Mouse (Mus musculus) liver, embryonic 13.5 days (tissue): ENCODE measurements around the gene Magi1. TPM values are rescaled to one million over a fixed set of nuclear protein-coding genes. Genes with fewer than 3 reads are reported as not detected.
"Not testable (repeated sequence)": the region's sequence is repeated elsewhere in the genome, so short reads cannot be mapped to it uniquely, and the experiment has no call there.

ENCODE experiments used
- ATAC-seq: fragments of 200-750 bp; cut with Nextera tagmentation; 2 replicates; pipeline ENCODE4 v1.8.0; 2017; ENCODE audit warnings: low read depth, mild to moderate bottlenecking, moderate number of reproducible peaks, moderate library complexity
- DNase-seq: peaks from one replicate; pipeline ENCODE4 v3.0.0; 2022
- H3K27ac ChIP-seq: fragments of 300-500 bp; sonication (generic); 2 replicates; pipeline ENCODE4 v1.5.1; 2015; ENCODE audit warnings: moderate library complexity, mild to moderate bottlenecking, inconsistent platforms
- H3K27me3 ChIP-seq: fragments of 300-500 bp; sonication (generic); 2 replicates; pipeline ENCODE4 v1.6.1; 2015; ENCODE audit warnings: mild to moderate bottlenecking, inconsistent platforms
- H3K36me3 ChIP-seq: fragments of 300-500 bp; sonication (generic); 2 replicates; pipeline ENCODE4 v1.6.1; 2015; ENCODE audit warnings: mild to moderate bottlenecking, inconsistent platforms
- H3K4me1 ChIP-seq: fragments of 300-500 bp; sonication (generic); replicated peaks from 2 replicates; pipeline ENCODE4 v1.6.1; 2015; ENCODE audit warnings: inconsistent platforms
- H3K4me2 ChIP-seq: fragments of 300-500 bp; sonication (generic); 2 replicates; pipeline ENCODE4 v1.6.1; 2015; ENCODE audit warnings: inconsistent platforms, mild to moderate bottlenecking, moderate library complexity
- H3K4me3 ChIP-seq: fragments of 300-500 bp; sonication (generic); replicated peaks from 2 replicates; pipeline ENCODE4 v1.5.1; 2015; ENCODE audit warnings: mild to moderate bottlenecking, inconsistent platforms
- H3K9ac ChIP-seq: fragments of 300-500 bp; sonication (generic); 2 replicates; pipeline ENCODE4 v1.6.1; 2015; ENCODE audit warnings: mild to moderate bottlenecking, inconsistent platforms
- H3K9me3 ChIP-seq: fragments of 300-500 bp; sonication (generic); replicated peaks from 2 replicates; pipeline ENCODE4 v1.6.1; 2016; ENCODE audit warnings: inconsistent platforms
- WGBS: fragments of 180-500 bp; shearing (Covaris S2); methylation state at CpG from one replicate; pipeline ENCODE4 v1.1.7; 2015; ENCODE audit not compliant: insufficient replicate concordance; 5-methylcytosine and 5-hydroxymethylcytosine counted together
- polyA plus RNA-seq: library from polyadenylated mRNA; unstranded; fragments of >200 nt; fragmentation: Nextera tagmentation; extraction: Ambion mirVana; gene quantifications from 2 replicates; pipeline ENCODE4 v1.2.1, GENCODE M21; 2015

Magi1 gene
- polyA plus RNA-seq, 1 experiment from 2014 or later: 1.2 TPM

DNA sequence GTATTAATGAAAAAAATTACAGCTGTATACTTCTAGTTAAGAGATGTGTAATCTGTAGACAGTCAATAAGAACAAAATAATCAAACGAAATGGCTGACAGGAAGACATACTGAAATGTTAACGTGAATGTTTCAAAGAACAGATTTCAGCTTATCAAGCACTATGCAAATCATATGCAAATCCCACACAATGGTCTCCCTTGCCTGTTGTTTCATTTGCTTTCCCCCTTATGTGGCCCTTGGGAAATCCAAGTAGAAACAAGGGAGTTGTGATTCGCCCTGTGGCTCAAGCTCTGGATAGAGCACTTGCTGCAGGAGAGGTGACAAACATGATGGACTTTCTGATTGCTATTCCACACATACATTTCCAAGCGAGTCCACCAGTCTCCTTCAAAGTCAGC, 275.1 kb downstream of the Magi1 start:
- H3K27ac ChIP-seq: no peak overlapping the region
- H3K36me3 ChIP-seq: no peaks in the 10 kb centered on the region
- H3K4me1 ChIP-seq: no peaks in the 10 kb centered on the region
- ATAC-seq (no peak), DNase-seq (no peak)
- no peaks in the 10 kb centered on the region for H3K9me3 ChIP-seq
- no peak overlapping the region for H3K4me3 ChIP-seq
- WGBS: 47% methylated on average over 4 of the region's 4 CpGs
- H3K27me3 ChIP-seq: no peaks in the 10 kb centered on the region
- H3K9ac ChIP-seq: no peak overlapping the region
- H3K4me2 ChIP-seq: no peak overlapping the region

DNA sequence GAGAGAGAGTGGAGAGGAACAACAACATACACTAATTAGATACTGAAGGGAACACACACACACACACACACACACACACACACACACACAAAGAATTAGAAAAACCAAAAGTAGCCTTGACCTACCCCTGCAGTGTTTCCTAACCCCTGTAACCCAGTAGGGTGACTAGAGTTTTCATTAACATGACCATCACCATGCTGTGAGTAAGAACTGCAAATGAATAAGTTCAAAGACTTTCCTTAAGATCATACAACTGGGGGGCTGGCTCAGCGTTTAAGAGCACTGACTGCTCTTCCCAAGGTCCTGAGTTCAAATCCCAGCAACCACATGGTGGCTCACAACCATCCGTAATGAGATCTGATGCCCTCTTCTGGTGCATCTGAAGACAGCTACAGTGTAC, 280.1 kb downstream of the Magi1 start:
- not testable (repeated sequence) for H3K9me3 ChIP-seq, H3K27me3 ChIP-seq, H3K4me1 ChIP-seq, H3K4me3 ChIP-seq, H3K27ac ChIP-seq, DNase-seq, H3K36me3 ChIP-seq, H3K4me2 ChIP-seq, ATAC-seq, H3K9ac ChIP-seq
- WGBS: 57% methylated on average over 2 of the region's 2 CpGs

DNA sequence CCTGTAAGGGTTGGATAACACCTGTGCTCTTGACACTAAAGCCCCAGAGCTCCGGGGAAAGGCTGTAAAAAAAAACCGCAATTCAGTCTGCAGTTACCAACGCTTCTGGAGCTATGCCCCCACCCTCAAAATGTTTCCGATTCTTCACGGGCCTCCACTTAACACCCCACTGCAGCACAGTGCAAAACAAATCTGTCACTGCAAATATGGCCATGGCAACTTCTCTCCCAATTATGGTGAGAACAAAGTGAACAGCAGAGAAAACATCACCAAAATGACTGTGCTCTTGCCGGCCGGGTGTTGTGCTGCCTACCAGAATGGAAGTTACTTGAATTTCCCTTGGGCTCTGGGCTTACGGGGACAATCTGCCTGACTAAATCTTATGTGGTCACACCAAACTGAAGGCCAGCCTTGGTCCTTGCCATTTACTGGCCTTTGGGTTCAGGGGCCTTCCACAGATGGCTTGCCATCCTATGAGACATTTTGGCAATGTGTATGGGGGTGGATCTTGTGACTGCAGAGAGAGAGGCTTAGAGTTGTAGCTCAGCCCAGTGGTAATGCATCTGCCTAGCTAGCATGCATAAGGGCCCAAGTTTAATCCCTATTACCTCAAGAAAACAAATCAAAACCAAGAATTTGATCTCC, 286.8 kb downstream of the Magi1 start:
- ATAC-seq (no peak), DNase-seq (no peak)
- H3K36me3 ChIP-seq: no peaks in the 10 kb centered on the region
- no peaks in the 10 kb centered on the region for H3K9me3 ChIP-seq
- H3K4me2 ChIP-seq: no peak overlapping the region
- no peak overlapping the region for H3K9ac ChIP-seq
- H3K4me1 ChIP-seq: no peaks in the 10 kb centered on the region
- H3K27me3 ChIP-seq: no peaks in the 10 kb centered on the region
- H3K27ac ChIP-seq: no peak overlapping the region
- no peak overlapping the region for H3K4me3 ChIP-seq
- 73% methylated on average over 8 of the region's 8 CpGs for WGBS

DNA sequence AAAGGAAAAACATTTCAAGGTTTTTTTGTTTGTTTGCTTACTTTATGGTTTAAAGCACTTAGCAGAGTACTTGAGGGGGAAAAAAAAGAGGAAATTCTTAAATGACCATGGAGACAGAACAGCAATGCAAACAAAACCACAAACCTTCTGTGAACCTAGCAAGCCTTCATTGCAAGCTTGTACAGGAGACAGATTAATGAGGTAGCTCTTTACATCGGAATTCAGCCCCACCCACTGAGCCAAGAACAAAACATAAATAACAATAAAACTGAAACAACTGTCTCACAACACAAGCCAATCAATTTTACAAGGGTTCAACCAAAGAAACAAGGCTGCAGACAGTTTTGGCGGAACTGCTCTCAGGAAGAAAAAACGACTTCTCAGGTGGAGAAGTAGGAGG, 296.2 kb downstream of the Magi1 start:
- ATAC-seq (no peak), DNase-seq (no peak)
- Histone ChIP-seq H3K9me3 (no peaks in the 10 kb centered on the region), H3K36me3 (no peaks in the 10 kb centered on the region), H3K4me1 (no peaks in the 10 kb centered on the region), H3K4me3 (no peak overlapping the region), H3K4me2 (no peak overlapping the region), H3K9ac (no peak overlapping the region), H3K27ac (no peak overlapping the region), H3K27me3 (no peaks in the 10 kb centered on the region)
- WGBS: 22% methylated on average over 3 of the region's 3 CpGs

DNA sequence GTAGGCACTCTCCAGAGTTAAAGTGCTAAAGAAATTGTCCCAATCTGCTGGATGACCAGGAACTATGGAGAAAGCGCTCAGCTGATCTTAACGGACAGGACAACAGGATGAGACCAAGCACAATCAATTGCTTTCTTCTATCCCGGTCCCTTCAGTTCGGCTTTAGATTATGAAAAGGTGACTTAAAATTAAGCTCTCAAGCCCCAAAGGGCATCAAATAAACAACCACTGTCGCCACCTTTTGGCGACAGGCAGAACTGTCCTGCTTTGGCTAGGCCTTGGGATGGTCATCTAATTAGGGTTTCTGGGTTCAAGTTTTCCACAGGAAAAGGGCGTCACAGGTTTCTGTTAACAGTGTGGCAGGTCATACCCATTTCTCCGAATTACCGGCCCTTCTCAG, 298.6 kb downstream of the Magi1 start:
- no peak overlapping the region for H3K27ac ChIP-seq
- H3K36me3 ChIP-seq: no peaks in the 10 kb centered on the region
- no peaks in the 10 kb centered on the region for H3K27me3 ChIP-seq
- DNase-seq (no peak), ATAC-seq (no peak)
- WGBS: 53% methylated on average over 9 of the region's 9 CpGs
- no peak overlapping the region for H3K9ac ChIP-seq
- H3K9me3 ChIP-seq: no peaks in the 10 kb centered on the region
- H3K4me1 ChIP-seq: no peaks in the 10 kb centered on the region
- no peak overlapping the region for H3K4me2 ChIP-seq
- no peak overlapping the region for H3K4me3 ChIP-seq

DNA sequence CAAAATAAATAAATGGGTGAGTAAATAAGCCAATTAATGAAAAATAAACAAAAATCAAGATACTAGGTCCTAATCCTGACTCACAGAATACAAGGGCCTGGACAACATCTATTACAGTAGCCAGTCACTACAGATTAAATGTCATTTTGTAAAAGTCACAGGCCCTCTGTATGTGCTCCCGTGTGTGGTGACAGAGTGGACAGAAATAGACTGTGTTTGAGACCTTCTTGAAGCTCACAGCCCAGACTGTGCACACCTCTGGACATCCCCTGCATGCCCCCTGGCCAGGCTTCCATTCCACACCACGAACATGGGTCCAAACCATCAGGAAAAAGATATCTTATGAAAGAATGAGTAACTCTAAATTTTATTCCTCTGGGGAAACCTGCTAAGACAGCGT, 300.2 kb downstream of the Magi1 start:
- no peaks in the 10 kb centered on the region for H3K27me3 ChIP-seq
- H3K9ac ChIP-seq: no peak overlapping the region
- H3K36me3 ChIP-seq: no peaks in the 10 kb centered on the region
- H3K4me3 ChIP-seq: no peak overlapping the region
- no peak overlapping the region for H3K27ac ChIP-seq
- H3K4me2 ChIP-seq: no peak overlapping the region
- DNase-seq (no peak), ATAC-seq (no peak)
- no peaks in the 10 kb centered on the region for H3K4me1 ChIP-seq
- WGBS: 72% methylated on average over 3 of the region's 3 CpGs
- H3K9me3 ChIP-seq: no peaks in the 10 kb centered on the region

DNA sequence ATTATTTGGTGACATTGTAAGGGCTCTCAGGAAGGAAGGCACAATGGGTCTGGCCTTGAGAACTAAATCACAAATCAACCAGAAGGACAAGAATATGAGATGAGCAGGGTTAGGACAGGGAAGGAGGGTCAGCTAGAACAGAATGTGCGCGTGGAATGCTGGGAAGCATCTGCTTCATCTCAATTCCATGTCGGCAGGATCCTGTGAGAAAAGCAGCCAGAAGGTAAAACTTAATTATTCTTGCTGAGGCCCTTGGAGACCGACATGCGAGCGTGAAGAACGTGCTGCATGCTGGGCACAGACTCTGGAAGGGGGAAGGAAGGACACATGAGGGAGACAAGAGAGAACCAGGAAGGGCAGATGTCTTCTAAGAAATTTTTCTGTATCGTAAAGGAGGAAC, 302.5 kb downstream of the Magi1 start:
- H3K36me3 ChIP-seq: no peaks in the 10 kb centered on the region
- DNase-seq: no peak

DNA sequence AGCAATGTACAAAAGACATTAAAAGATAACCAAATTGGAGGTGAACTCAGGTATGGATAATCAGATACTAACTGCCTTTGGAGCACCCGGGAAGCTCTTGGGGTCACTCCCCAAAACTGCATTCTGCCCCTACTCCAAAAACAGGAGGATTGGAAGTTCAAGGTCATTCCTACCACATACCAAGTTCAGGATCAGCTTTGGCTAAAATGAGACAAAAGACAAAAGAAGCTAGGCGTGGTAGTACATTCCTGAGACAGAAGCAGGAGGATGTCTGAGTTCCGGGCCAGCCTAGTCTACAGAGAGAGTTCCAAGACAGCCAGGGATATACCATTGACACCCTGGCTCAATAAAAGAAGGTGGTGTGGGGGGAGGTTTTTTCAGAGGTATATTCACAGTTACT, 304.5 kb downstream of the Magi1 start:
- no peak overlapping the region for H3K4me2 ChIP-seq
- H3K27me3 ChIP-seq: no peaks in the 10 kb centered on the region
- 68% methylated on average over 3 of the region's 3 CpGs for WGBS
- DNase-seq (no peak), ATAC-seq (no peak)
- no peaks in the 10 kb centered on the region for H3K4me1 ChIP-seq
- no peaks in the 10 kb centered on the region for H3K36me3 ChIP-seq
- no peak overlapping the region for H3K9ac ChIP-seq
- H3K27ac ChIP-seq: no peak overlapping the region
- H3K9me3 ChIP-seq: no peaks in the 10 kb centered on the region
- H3K4me3 ChIP-seq: no peak overlapping the region

More for the DNA sequence above, 302.5 kb downstream of the Magi1 start:
- Histone ChIP-seq H3K9me3 (no peaks in the 10 kb centered on the region), H3K27me3 (no peaks in the 10 kb centered on the region), H3K4me2 (no peak overlapping the region), H3K9ac (no peak overlapping the region), H3K4me1 (no peaks in the 10 kb centered on the region), H3K4me3 (no peak overlapping the region), H3K27ac (no peak overlapping the region)
- ATAC-seq: no peak
- WGBS: 40% methylated on average over 8 of the region's 8 CpGs

DNA sequence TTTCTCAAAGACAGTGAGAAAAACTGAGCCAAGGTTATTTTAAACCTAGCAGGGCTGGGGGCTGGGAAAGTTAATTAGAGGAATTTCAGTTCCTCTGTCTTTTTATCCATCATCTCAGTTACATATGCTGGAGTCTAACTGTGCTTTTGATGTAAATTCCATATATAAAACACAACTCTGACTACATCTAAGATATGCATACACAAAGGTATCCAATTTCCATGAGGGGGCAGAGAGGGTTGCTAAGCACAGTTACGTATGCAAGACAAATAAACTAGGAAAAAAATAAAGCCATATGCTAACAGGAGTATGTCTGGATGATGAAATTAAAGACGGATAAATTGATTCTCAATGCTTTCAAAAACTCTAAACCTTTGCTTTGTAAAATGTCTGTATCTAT, 315.0 kb downstream of the Magi1 start:
- Histone ChIP-seq H3K27me3 (no peaks in the 10 kb centered on the region), H3K36me3 (no peaks in the 10 kb centered on the region), H3K4me2 (no peak overlapping the region), H3K4me3 (no peak overlapping the region), H3K9ac (no peak overlapping the region), H3K27ac (no peak overlapping the region), H3K9me3 (no peaks in the 10 kb centered on the region), H3K4me1 (no peaks in the 10 kb centered on the region)
- 70% methylated on average over 2 of the region's 2 CpGs for WGBS
- ATAC-seq (no peak), DNase-seq (no peak)

DNA sequence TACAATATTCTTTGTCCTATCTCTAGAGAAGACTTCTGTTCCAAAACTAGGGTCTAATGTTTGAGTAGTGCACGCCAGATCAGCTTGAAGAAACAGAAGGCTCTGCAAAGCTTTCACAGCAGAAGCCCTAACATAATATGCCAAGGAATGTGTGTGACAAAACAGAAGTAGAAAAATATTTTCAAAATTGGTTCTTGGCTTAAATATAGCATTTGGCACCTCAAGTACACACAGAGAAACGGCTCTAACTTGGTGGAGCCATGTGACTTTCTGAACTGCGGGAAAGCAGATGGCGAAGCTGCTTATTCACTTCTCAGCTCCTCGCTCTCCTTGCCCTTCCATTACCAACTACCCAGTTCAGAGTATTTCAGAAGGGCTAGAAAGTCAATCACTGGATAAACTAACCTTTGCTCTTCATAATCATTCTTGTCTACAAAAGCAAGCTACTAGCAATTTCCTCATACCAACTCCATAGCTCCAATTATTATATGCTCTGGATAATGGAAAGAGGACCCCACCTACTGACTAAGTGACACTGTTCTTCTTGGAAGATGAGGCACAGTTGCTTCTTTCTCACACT, 320.9 kb downstream of the Magi1 start:
- no peaks in the 10 kb centered on the region for H3K4me1 ChIP-seq
- H3K4me3 ChIP-seq: no peak overlapping the region
- no peak for ATAC-seq
- no peak overlapping the region for H3K9ac ChIP-seq
- H3K27ac ChIP-seq: no peak overlapping the region
- H3K4me2 ChIP-seq: no peak overlapping the region
- no peak for DNase-seq
- no peaks in the 10 kb centered on the region for H3K27me3 ChIP-seq
- no peaks in the 10 kb centered on the region for H3K36me3 ChIP-seq
- 60% methylated on average over 5 of the region's 5 CpGs for WGBS
- H3K9me3 ChIP-seq: no peaks in the 10 kb centered on the region

DNA sequence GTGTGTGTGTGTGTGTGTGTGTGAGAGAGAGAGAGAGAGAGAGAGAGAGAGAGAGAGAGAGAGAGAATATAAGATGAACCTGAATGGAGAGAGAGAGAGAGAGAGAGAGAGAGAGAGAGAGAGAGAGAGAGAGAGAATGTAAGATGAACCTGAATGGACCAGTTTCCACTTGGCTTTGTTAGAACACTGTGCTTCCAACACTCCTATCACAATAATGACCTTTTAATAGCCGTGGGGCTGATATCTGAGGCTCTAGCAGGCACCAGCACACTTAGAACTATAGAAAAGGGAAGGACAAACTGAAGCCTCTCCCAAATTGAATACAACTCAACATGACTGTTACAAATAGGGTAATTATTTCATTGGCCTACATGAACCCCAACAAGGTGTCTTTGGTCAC, 321.9 kb downstream of the Magi1 start:
- H3K4me2 ChIP-seq: no peak overlapping the region
- H3K4me3 ChIP-seq: no peak overlapping the region
- 32% methylated on average over 1 of the region's 1 CpGs for WGBS
- DNase-seq (no peak), ATAC-seq (no peak)
- H3K9ac ChIP-seq: no peak overlapping the region
- H3K27ac ChIP-seq: no peak overlapping the region
- H3K9me3 ChIP-seq: no peaks in the 10 kb centered on the region
- no peaks in the 10 kb centered on the region for H3K36me3 ChIP-seq
- H3K4me1 ChIP-seq: no peaks in the 10 kb centered on the region
- H3K27me3 ChIP-seq: no peaks in the 10 kb centered on the region

DNA sequence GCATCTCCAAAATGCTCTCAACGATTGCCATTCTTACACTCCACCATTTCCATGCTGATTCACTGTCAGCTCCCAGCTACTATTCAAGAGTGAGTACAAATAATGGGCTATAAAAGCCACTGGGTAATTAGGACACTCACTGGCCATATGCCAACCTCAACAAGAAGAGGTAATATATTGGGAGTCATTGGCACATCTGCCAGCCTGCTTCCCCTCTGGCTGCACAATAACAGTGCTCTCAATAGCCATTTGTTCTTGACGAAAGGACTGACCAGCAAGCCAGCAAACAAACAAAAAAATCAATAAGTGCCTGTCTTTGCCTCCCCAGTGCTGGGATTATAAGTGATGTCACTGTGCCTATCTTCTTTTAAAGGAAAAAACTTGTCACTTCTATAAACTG, 326.5 kb downstream of the Magi1 start:
- Histone ChIP-seq H3K4me1 (no peaks in the 10 kb centered on the region), H3K4me3 (no peak overlapping the region), H3K4me2 (no peak overlapping the region), H3K27me3 (no peaks in the 10 kb centered on the region), H3K9ac (no peak overlapping the region), H3K36me3 (no peaks in the 10 kb centered on the region), H3K9me3 (no peaks in the 10 kb centered on the region), H3K27ac (no peak overlapping the region)
- WGBS: 58% methylated on average over 2 of the region's 2 CpGs
- DNase-seq (no peak), ATAC-seq (no peak)
